7 mouse cellular contexts compared by ENCODE assay signal in genomic region chr9:82312466-82312865, GRCm38 (mm10).
"Had no signal": no experiment of that assay in that cellular context is flagged by ENCODE, and none has a peak within 500 bp of the region (broad histone marks: within the 10 kb centered on the region; RNA-seq: fewer than 3 reads in every experiment).

No protein-coding gene starts in this region.

- DNase-seq: lung, adult 2 months; lung, postnatal 14 days; lung, postnatal 36 days; right cerebral cortex, postnatal 14 days; thymus, adult 2 months; thymus, postnatal 25 days; thymus, postnatal 4 days had no signal
